Mouse (Mus musculus): ENCODE results near the gene Abtb1. TPM values are rescaled to one million over a fixed set of nuclear protein-coding genes. Genes with fewer than 3 reads are reported as not detected.

Abtb1 gene
- polyA plus RNA-seq, 1 experiment from 2014 or later = 23.7 TPM

GRCm38 (mm10) chr6:88873965-88874867, 32.4 kb upstream of the Abtb1 start:
- ATAC-seq (ENCODE audit: extremely low read depth, insufficient number of reproducible peaks, low FRiP score, low TSS enrichment) = peak; percentile 10; the same call in 1 of the 2 replicates
- peaks cover 30% of the 10 kb centered on the region for H3K4me1 ChIP-seq
- peak overlapping the region; percentile 100 for H3K4me2 ChIP-seq
- peak overlapping the region; percentile 90 for H3K9ac ChIP-seq
- no peaks in the 10 kb centered on the region for H3K36me3 ChIP-seq
- no peak overlapping the region for H3K27ac ChIP-seq (replicated peaks)
- peak overlapping the region; percentile 81 for H3K4me3 ChIP-seq
- H3K9me3 ChIP-seq = peaks cover 7% of the 10 kb centered on the region
- H3K27me3 ChIP-seq (replicated peaks) = peaks cover 35% of the 10 kb centered on the region
- WGBS = 5% methylated on average over 61 of the region's 74 CpGs

GRCm38 (mm10) chr6:88872811-88873210, 31.0 kb upstream of the Abtb1 start:
- 26% methylated on average over 7 of the region's 7 CpGs for WGBS
- Histone ChIP-seq H3K9me3 (peaks cover 7% of the 10 kb centered on the region), H3K4me1 (peaks cover 30% of the 10 kb centered on the region), H3K4me2 (no peak overlapping the region; the same call in 1 of the 2 replicates), H3K27me3 (replicated peaks) (peaks cover 35% of the 10 kb centered on the region), H3K36me3 (no peaks in the 10 kb centered on the region), H3K9ac (peak overlapping the region; percentile 37; the same call in 1 of the 2 replicates), H3K4me3 (no peak overlapping the region), H3K27ac (replicated peaks) (no peak overlapping the region)
- ATAC-seq (ENCODE audit: extremely low read depth, insufficient number of reproducible peaks, low FRiP score, low TSS enrichment) = no peak

GRCm38 (mm10) chr6:88871546-88871945, 29.8 kb upstream of the Abtb1 start:
- WGBS = 45% methylated on average over 8 of the region's 8 CpGs
- no peak overlapping the region for H3K4me3 ChIP-seq

GRCm38 (mm10) chr6:88870594-88870993, 28.8 kb upstream of the Abtb1 start:
- Histone ChIP-seq H3K36me3 (no peaks in the 10 kb centered on the region), H3K27me3 (replicated peaks) (peaks cover 29% of the 10 kb centered on the region), H3K4me2 (no peak overlapping the region), H3K9me3 (peaks cover 4% of the 10 kb centered on the region), H3K4me1 (peaks cover 30% of the 10 kb centered on the region), H3K9ac (no peak overlapping the region), H3K4me3 (no peak overlapping the region), H3K27ac (replicated peaks) (no peak overlapping the region)
- WGBS = 56% methylated on average over 4 of the region's 4 CpGs
- no peak for ATAC-seq (ENCODE audit: extremely low read depth, insufficient number of reproducible peaks, low FRiP score, low TSS enrichment)

More at GRCm38 (mm10) chr6:88871546-88871945, 29.8 kb upstream of the Abtb1 start:
- H3K36me3 ChIP-seq = no peaks in the 10 kb centered on the region
- H3K4me2 ChIP-seq = no peak overlapping the region
- H3K9ac ChIP-seq = no peak overlapping the region
- peaks cover 30% of the 10 kb centered on the region for H3K4me1 ChIP-seq
- no peak overlapping the region for H3K27ac ChIP-seq (replicated peaks)
- H3K9me3 ChIP-seq = peaks cover 7% of the 10 kb centered on the region
- peaks cover 35% of the 10 kb centered on the region for H3K27me3 ChIP-seq (replicated peaks)
- no peak for ATAC-seq (ENCODE audit: extremely low read depth, insufficient number of reproducible peaks, low FRiP score, low TSS enrichment)

- Histone ChIP-seq H3K4me1 (peaks cover 27% of the 10 kb centered on the region), H3K9ac (no peak overlapping the region)
- 77% methylated on average over 7 of the region's 7 CpGs for WGBS
Observed at GRCm38 (mm10) chr6:88869459-88869858, 27.7 kb upstream of the Abtb1 start.

GRCm38 (mm10) chr6:88865704-88866103, 23.9 kb upstream of the Abtb1 start:
- Histone ChIP-seq H3K4me3 (no peak overlapping the region), H3K4me2 (no peak overlapping the region), H3K9ac (no peak overlapping the region), H3K36me3 (peaks cover 30% of the 10 kb centered on the region), H3K27me3 (replicated peaks) (no peaks in the 10 kb centered on the region), H3K4me1 (no peaks in the 10 kb centered on the region), H3K9me3 (0 out of 2 replicates have a peak, but pooled peaks cover 6% of the 10 kb centered on the region), H3K27ac (replicated peaks) (no peak overlapping the region)
- 78% methylated on average over 7 of the region's 7 CpGs for WGBS
- no peak for ATAC-seq (ENCODE audit: extremely low read depth, insufficient number of reproducible peaks, low FRiP score, low TSS enrichment)

More at GRCm38 (mm10) chr6:88869459-88869858, 27.7 kb upstream of the Abtb1 start:
- H3K27me3 ChIP-seq (replicated peaks) = peaks cover 17% of the 10 kb centered on the region
- 0 out of 2 replicates have a peak, but pooled peaks cover 4% of the 10 kb centered on the region for H3K36me3 ChIP-seq
- no peak overlapping the region for H3K27ac ChIP-seq (replicated peaks)
- H3K9me3 ChIP-seq = no peaks in the 10 kb centered on the region
- no peak overlapping the region for H3K4me3 ChIP-seq
- no peak for ATAC-seq (ENCODE audit: extremely low read depth, insufficient number of reproducible peaks, low FRiP score, low TSS enrichment)
- no peak overlapping the region for H3K4me2 ChIP-seq

- Histone ChIP-seq H3K4me1 (peaks cover 26% of the 10 kb centered on the region), H3K36me3 (peaks cover 35% of the 10 kb centered on the region), H3K27ac (replicated peaks) (no peak overlapping the region), H3K4me2 (no peak overlapping the region), H3K9ac (no peak overlapping the region), H3K27me3 (replicated peaks) (no peaks in the 10 kb centered on the region), H3K9me3 (0 out of 2 replicates have a peak, but pooled peaks cover 6% of the 10 kb centered on the region), H3K4me3 (no peak overlapping the region)
- WGBS = 10% methylated on average over 2 of the region's 2 CpGs
- ATAC-seq (ENCODE audit: extremely low read depth, insufficient number of reproducible peaks, low FRiP score, low TSS enrichment) = no peak
Observed at GRCm38 (mm10) chr6:88860914-88861313, 19.1 kb upstream of the Abtb1 start.

GRCm38 (mm10) chr6:88858341-88858740, 16.6 kb upstream of the Abtb1 start:
- no peak for ATAC-seq (ENCODE audit: extremely low read depth, insufficient number of reproducible peaks, low FRiP score, low TSS enrichment)
- Histone ChIP-seq H3K27ac (replicated peaks) (peak overlapping the region; percentile 96), H3K36me3 (peaks cover 24% of the 10 kb centered on the region), H3K9me3 (0 out of 2 replicates have a peak, but pooled peaks cover 6% of the 10 kb centered on the region), H3K27me3 (replicated peaks) (0 out of 2 replicates have a peak, but pooled peaks cover 5% of the 10 kb centered on the region), H3K9ac (peak overlapping the region; percentile 47; the same call in 1 of the 2 replicates), H3K4me2 (no peak overlapping the region), H3K4me1 (peaks cover 32% of the 10 kb centered on the region), H3K4me3 (no peak overlapping the region)
- 49% methylated on average over 7 of the region's 7 CpGs for whole genome bisulfite sequencing

- ATAC-seq (ENCODE audit: extremely low read depth, insufficient number of reproducible peaks, low FRiP score, low TSS enrichment) = no peak
- Histone ChIP-seq H3K9ac (peak overlapping the region; percentile 57; the same call in 1 of the 2 replicates), H3K4me2 (peak overlapping the region; percentile 32), H3K27me3 (replicated peaks) (0 out of 2 replicates have a peak, but pooled peaks cover 5% of the 10 kb centered on the region), H3K9me3 (0 out of 2 replicates have a peak, but pooled peaks cover 6% of the 10 kb centered on the region), H3K36me3 (peaks cover 19% of the 10 kb centered on the region), H3K4me3 (no peak overlapping the region), H3K4me1 (peaks cover 36% of the 10 kb centered on the region), H3K27ac (replicated peaks) (peak overlapping the region; percentile 96)
- WGBS = 56% methylated on average over 6 of the region's 6 CpGs
Observed at GRCm38 (mm10) chr6:88857830-88858229, 16.0 kb upstream of the Abtb1 start.

- peak; percentile 43; the same call in 1 of the 2 replicates for ATAC-seq (ENCODE audit: extremely low read depth, insufficient number of reproducible peaks, low FRiP score, low TSS enrichment)
- peaks cover 16% of the 10 kb centered on the region for H3K36me3 ChIP-seq
- peak overlapping the region; percentile 32 for H3K4me2 ChIP-seq
- peak overlapping the region; percentile 57 for H3K9ac ChIP-seq
- 0 out of 2 replicates have a peak, but pooled peaks cover 5% of the 10 kb centered on the region for H3K27me3 ChIP-seq (replicated peaks)
- H3K4me1 ChIP-seq = peaks cover 37% of the 10 kb centered on the region
- WGBS = 15% methylated on average over 9 of the region's 9 CpGs
- peak overlapping the region; percentile 96 for H3K27ac ChIP-seq (replicated peaks)
- H3K9me3 ChIP-seq = 0 out of 2 replicates have a peak, but pooled peaks cover 6% of the 10 kb centered on the region
- no peak overlapping the region for H3K4me3 ChIP-seq
Observed at GRCm38 (mm10) chr6:88857249-88857648, 15.5 kb upstream of the Abtb1 start.

- Histone ChIP-seq H3K27me3 (replicated peaks) (0 out of 2 replicates have a peak, but pooled peaks cover 5% of the 10 kb centered on the region), H3K4me2 (no peak overlapping the region), H3K27ac (replicated peaks) (no peak overlapping the region), H3K36me3 (peaks cover 10% of the 10 kb centered on the region; the same call in 1 of the 2 replicates), H3K9ac (no peak overlapping the region; the same call in 1 of the 2 replicates), H3K4me3 (no peak overlapping the region), H3K4me1 (peaks cover 37% of the 10 kb centered on the region), H3K9me3 (no peaks in the 10 kb centered on the region)
- no peak for ATAC-seq (ENCODE audit: extremely low read depth, insufficient number of reproducible peaks, low FRiP score, low TSS enrichment)
- 19% methylated on average over 5 of the region's 5 CpGs for WGBS
Observed at GRCm38 (mm10) chr6:88855636-88856035, 13.9 kb upstream of the Abtb1 start.

Measured in heart, embryonic 13.5 days (tissue).